Mouse (Mus musculus): Measurements from ENCODE around the gene Artn. TPM values are rescaled to one million over a fixed set of nuclear protein-coding genes. Genes with fewer than 3 reads are reported as not detected.

Artn gene
- 2.7 and 3.8 TPM in 2 replicates for polyA plus RNA-seq (2012; rRNA removed)

- WGBS = 2% methylated on average over 33 of the region's 33 CpGs
- Histone ChIP-seq H3K4me3 (replicated peaks; ENCODE audit: extremely low read depth, low read depth, low read length) (peak within 1 kb of the TSS; percentile 39), H3K4me1 (ENCODE audit: control insufficient read depth, insufficient read depth, low read length) (no peaks in the 10 kb centered on the region)
- TF ChIP-seq POLR2A (IDR thresholded peaks at IDR 0.05; ENCODE audit: borderline replicate concordance, extremely low read depth, low read depth, low read length) = no peak
- TF ChIP-seq CTCF (IDR thresholded peaks at IDR 0.05; ENCODE audit: insufficient read depth, low read length) = no peak
- DNase-seq = peak; percentile 65
Measured at GRCm38 (mm10) chr4:117929391-117929881, at the start of gene Artn. Artn (minus strand) TSS chr4:117929763.

- no peak for DNase-seq
- 92% methylated on average over 4 of the region's 4 CpGs for WGBS
Measured at GRCm38 (mm10) chr4:117979181-117979580, 49.6 kb upstream of the Artn start.

GRCm38 (mm10) chr4:117978282-117978681 lies 48.7 kb upstream of the Artn start:
- peaks cover 4% of the 10 kb centered on the region; the same call in 1 of the 2 replicates for H3K4me1 ChIP-seq (ENCODE audit: control insufficient read depth, insufficient read depth, low read length)
- TF ChIP-seq CTCF (IDR thresholded peaks at IDR 0.05; ENCODE audit: insufficient read depth, low read length) (no peak), POLR2A (IDR thresholded peaks at IDR 0.05; ENCODE audit: borderline replicate concordance, extremely low read depth, low read depth, low read length) (no peak)
- DNase-seq = no peak
- H3K4me3 ChIP-seq (replicated peaks; ENCODE audit: extremely low read depth, low read depth, low read length) = no peak overlapping the region
- 84% methylated on average over 9 of the region's 9 CpGs for WGBS

More at GRCm38 (mm10) chr4:117979181-117979580, 49.6 kb upstream of the Artn start:
- TF ChIP-seq POLR2A (IDR thresholded peaks at IDR 0.05; ENCODE audit: borderline replicate concordance, extremely low read depth, low read depth, low read length) (no peak), CTCF (IDR thresholded peaks at IDR 0.05; ENCODE audit: insufficient read depth, low read length) (no peak)
- Histone ChIP-seq H3K4me1 (ENCODE audit: control insufficient read depth, insufficient read depth, low read length) (peaks cover 4% of the 10 kb centered on the region; the same call in 1 of the 2 replicates), H3K4me3 (replicated peaks; ENCODE audit: extremely low read depth, low read depth, low read length) (no peak overlapping the region)

GRCm38 (mm10) chr4:117977841-117978240 lies 48.3 kb upstream of the Artn start:
- WGBS = 90% methylated on average over 11 of the region's 11 CpGs
- no peak overlapping the region for H3K4me3 ChIP-seq (replicated peaks; ENCODE audit: extremely low read depth, low read depth, low read length)
- TF ChIP-seq POLR2A (IDR thresholded peaks at IDR 0.05; ENCODE audit: borderline replicate concordance, extremely low read depth, low read depth, low read length) (no peak), CTCF (IDR thresholded peaks at IDR 0.05; ENCODE audit: insufficient read depth, low read length) (no peak)
- DNase-seq = no peak
- peaks cover 3% of the 10 kb centered on the region; the same call in 1 of the 2 replicates for H3K4me1 ChIP-seq (ENCODE audit: control insufficient read depth, insufficient read depth, low read length)

GRCm38 (mm10) chr4:117977371-117977770 lies 47.8 kb upstream of the Artn start:
- Histone ChIP-seq H3K4me1 (ENCODE audit: control insufficient read depth, insufficient read depth, low read length) (no peaks in the 10 kb centered on the region), H3K4me3 (replicated peaks; ENCODE audit: extremely low read depth, low read depth, low read length) (no peak overlapping the region)
- no peak for DNase-seq
- TF ChIP-seq POLR2A (IDR thresholded peaks at IDR 0.05; ENCODE audit: borderline replicate concordance, extremely low read depth, low read depth, low read length) (no peak), CTCF (IDR thresholded peaks at IDR 0.05; ENCODE audit: insufficient read depth, low read length) (no peak)
- 78% methylated on average over 9 of the region's 9 CpGs for WGBS

- DNase-seq = no peak
- TF ChIP-seq CTCF (IDR thresholded peaks at IDR 0.05; ENCODE audit: insufficient read depth, low read length) = no peak
- TF ChIP-seq POLR2A (IDR thresholded peaks at IDR 0.05; ENCODE audit: borderline replicate concordance, extremely low read depth, low read depth, low read length) = no peak
- Histone ChIP-seq H3K4me3 (replicated peaks; ENCODE audit: extremely low read depth, low read depth, low read length) (no peak overlapping the region), H3K4me1 (ENCODE audit: control insufficient read depth, insufficient read depth, low read length) (no peaks in the 10 kb centered on the region)
- 73% methylated on average over 1 of the region's 1 CpGs for WGBS
Measured at GRCm38 (mm10) chr4:117975820-117976219, 46.3 kb upstream of the Artn start.

- H3K4me1 ChIP-seq (ENCODE audit: control insufficient read depth, insufficient read depth, low read length) = no peaks in the 10 kb centered on the region
Measured at GRCm38 (mm10) chr4:117974719-117975118, 45.2 kb upstream of the Artn start.

GRCm38 (mm10) chr4:117972999-117973398 lies 43.4 kb upstream of the Artn start:
- H3K4me3 ChIP-seq (replicated peaks; ENCODE audit: extremely low read depth, low read depth, low read length) = no peak overlapping the region
- 62% methylated on average over 10 of the region's 10 CpGs for WGBS
- no peak for DNase-seq
- no peaks in the 10 kb centered on the region for H3K4me1 ChIP-seq (ENCODE audit: control insufficient read depth, insufficient read depth, low read length)
- no peak for TF ChIP-seq CTCF (IDR thresholded peaks at IDR 0.05; ENCODE audit: insufficient read depth, low read length)
- no peak for TF ChIP-seq POLR2A (IDR thresholded peaks at IDR 0.05; ENCODE audit: borderline replicate concordance, extremely low read depth, low read depth, low read length)

More at GRCm38 (mm10) chr4:117974719-117975118, 45.2 kb upstream of the Artn start:
- no peak overlapping the region for H3K4me3 ChIP-seq (replicated peaks; ENCODE audit: extremely low read depth, low read depth, low read length)
- TF ChIP-seq CTCF (IDR thresholded peaks at IDR 0.05; ENCODE audit: insufficient read depth, low read length) = no peak
- DNase-seq = no peak
- 60% methylated on average over 5 of the region's 5 CpGs for WGBS

GRCm38 (mm10) chr4:117964346-117965025 lies 34.9 kb upstream of the Artn start:
- Histone ChIP-seq H3K4me3 (replicated peaks; ENCODE audit: extremely low read depth, low read depth, low read length) (no peak overlapping the region), H3K4me1 (ENCODE audit: control insufficient read depth, insufficient read depth, low read length) (no peaks in the 10 kb centered on the region)
- WGBS = 63% methylated on average over 14 of the region's 14 CpGs
- TF ChIP-seq CTCF (IDR thresholded peaks at IDR 0.05; ENCODE audit: insufficient read depth, low read length) = no peak
- no peak for TF ChIP-seq POLR2A (IDR thresholded peaks at IDR 0.05; ENCODE audit: borderline replicate concordance, extremely low read depth, low read depth, low read length)
- DNase-seq = no peak

- Histone ChIP-seq H3K4me1 (ENCODE audit: control insufficient read depth, insufficient read depth, low read length) (no peaks in the 10 kb centered on the region), H3K4me3 (replicated peaks; ENCODE audit: extremely low read depth, low read depth, low read length) (no peak overlapping the region)
- 75% methylated on average over 4 of the region's 4 CpGs for whole genome bisulfite sequencing
- TF ChIP-seq POLR2A (IDR thresholded peaks at IDR 0.05; ENCODE audit: borderline replicate concordance, extremely low read depth, low read depth, low read length) (no peak), CTCF (IDR thresholded peaks at IDR 0.05; ENCODE audit: insufficient read depth, low read length) (no peak)
- no peak for DNase-seq
Measured at GRCm38 (mm10) chr4:117957492-117957891, 27.9 kb upstream of the Artn start.
